ENCODE assay signal across 12 mouse cellular contexts in genomic region chr3:34652616-34653015, GRCm38 (mm10). TPM values are rescaled to one million over a fixed set of nuclear protein-coding genes. Genes with fewer than 3 reads are reported as not detected.
DNase-seq lines count a peak whose midpoint lies in the region; ATAC-seq and TF ChIP-seq lines count a peak whose summit lies in the region.
"Had no signal": no experiment of that assay in that cellular context is flagged by ENCODE, and none has a peak within 500 bp of the region (broad histone marks: within the 10 kb centered on the region; RNA-seq: fewer than 3 reads in every experiment).

No protein-coding gene starts in this region.

- peaks cover 3% of the 10 kb centered on the region; the same call in 1 of the 2 replicates for H3K4me1 ChIP-seq in lung, embryonic 14.5 days (ENCODE audit: insufficient read depth)
- peaks cover 47% of the 10 kb centered on the region for H3K4me1 ChIP-seq in forebrain, embryonic 13.5 days
- peaks cover 62% of the 10 kb centered on the region for H3K4me1 ChIP-seq in midbrain, embryonic 13.5 days (replicated peaks)
- H3K4me1 ChIP-seq in stomach, embryonic 16.5 days (ENCODE audit: control insufficient read depth, insufficient read depth, low read length) = 0 out of 2 replicates have a peak, but pooled peaks cover 10% of the 10 kb centered on the region

- TF ChIP-seq CTCF in lung, embryonic 14.5 days (IDR thresholded peaks at IDR 0.05; ENCODE audit: low read depth) = no peak

- ATAC-seq in lung, embryonic 14.5 days (ENCODE audit: insufficient read depth) = no peak
- ATAC-seq in forebrain, embryonic 13.5 days = no peak
- ATAC-seq in midbrain, embryonic 13.5 days = no peak
- no peak for ATAC-seq in stomach, embryonic 16.5 days (ENCODE audit: insufficient read depth, low FRiP score)

- H3K27me3 ChIP-seq in lung, embryonic 14.5 days (ENCODE audit: insufficient read depth, low read length) = peaks cover 93% of the 10 kb centered on the region
- H3K27me3 ChIP-seq in forebrain, embryonic 13.5 days = 0 out of 2 replicates have a peak, but pooled peaks cover 3% of the 10 kb centered on the region
- peaks cover 5% of the 10 kb centered on the region; the same call in 1 of the 2 replicates for H3K27me3 ChIP-seq in midbrain, embryonic 13.5 days
- H3K27me3 ChIP-seq in stomach, embryonic 16.5 days (ENCODE audit: control insufficient read depth, insufficient read depth, low read length) = peaks cover 54% of the 10 kb centered on the region

- under 1% methylated on average over 14 of the region's 14 CpGs for WGBS in lung, embryonic 14.5 days
- WGBS in forebrain, embryonic 13.5 days = under 1% methylated on average over 14 of the region's 14 CpGs
- under 1% methylated on average over 14 of the region's 14 CpGs for WGBS in midbrain, embryonic 13.5 days
- WGBS in stomach, embryonic 16.5 days = 3% methylated on average over 14 of the region's 14 CpGs

- H3K9me3 ChIP-seq in lung, embryonic 14.5 days (ENCODE audit: low read depth, low read length) = no peaks in the 10 kb centered on the region
- no peaks in the 10 kb centered on the region for H3K9me3 ChIP-seq in forebrain, embryonic 13.5 days (replicated peaks)
- no peaks in the 10 kb centered on the region for H3K9me3 ChIP-seq in midbrain, embryonic 13.5 days
- H3K9me3 ChIP-seq in stomach, embryonic 16.5 days (replicated peaks; ENCODE audit: control insufficient read depth, low read length) = no peaks in the 10 kb centered on the region
- H3K9me3 ChIP-seq: limb, embryonic 13.5 days had no signal

- no peaks in the 10 kb centered on the region for H3K36me3 ChIP-seq in lung, embryonic 14.5 days (ENCODE audit: insufficient read depth)
- H3K36me3 ChIP-seq in forebrain, embryonic 13.5 days (ENCODE audit: poor library complexity, severe bottlenecking) = peaks cover 9% of the 10 kb centered on the region; the same call in 1 of the 2 replicates
- H3K36me3 ChIP-seq in midbrain, embryonic 13.5 days = no peaks in the 10 kb centered on the region
- H3K36me3 ChIP-seq in stomach, embryonic 16.5 days (ENCODE audit: control insufficient read depth, insufficient read depth, low read length) = no peaks in the 10 kb centered on the region
- H3K36me3 ChIP-seq: limb, embryonic 13.5 days had no signal

- H3K4me2 ChIP-seq in lung, embryonic 14.5 days = peak overlapping the region; percentile 12; the same call in 1 of the 2 replicates
- peak overlapping the region; percentile 70 for H3K4me2 ChIP-seq in forebrain, embryonic 13.5 days
- H3K4me2 ChIP-seq in midbrain, embryonic 13.5 days (replicated peaks) = peak overlapping the region; percentile 62
- peak overlapping the region; percentile 50 for H3K4me2 ChIP-seq in stomach, embryonic 16.5 days (ENCODE audit: low read depth, low read length)
- H3K4me2 ChIP-seq: limb, embryonic 13.5 days had no signal

- DNase-seq in lung, embryonic 14.5 days = peak; percentile 53
- no peak for DNase-seq in lung, postnatal 4 days
- DNase-seq in right cerebral cortex, postnatal 10 days (ENCODE audit: low spot score in 2 of 2) = no peak
- DNase-seq in urinary bladder, postnatal 4 days (ENCODE audit: low spot score in 2 of 2) = no peak
- DNase-seq in ovary, postnatal 36 days (ENCODE audit: low spot score) = no peak
- DNase-seq: cerebellum, adult 11-12 months; kidney, postnatal 10 days had no signal

- H3K9ac ChIP-seq in lung, embryonic 14.5 days = peak overlapping the region; percentile 35
- H3K9ac ChIP-seq in forebrain, embryonic 13.5 days = peak overlapping the region; percentile 94
- H3K9ac ChIP-seq in midbrain, embryonic 13.5 days (replicated peaks) = peak overlapping the region; percentile 80
- H3K9ac ChIP-seq in stomach, embryonic 16.5 days (ENCODE audit: low read length) = peak overlapping the region; percentile 54
- H3K9ac ChIP-seq: limb, embryonic 13.5 days had no signal

- H3K27ac ChIP-seq in lung, embryonic 14.5 days (ENCODE audit: low read depth) = 0 out of 2 replicates have a peak overlapping the region, but pooled peaks have one; percentile 6
- H3K27ac ChIP-seq in forebrain, embryonic 13.5 days = peak overlapping the region; percentile 98
- H3K27ac ChIP-seq in midbrain, embryonic 13.5 days = peak overlapping the region; percentile 96
- peak overlapping the region; percentile 81 for H3K27ac ChIP-seq in stomach, embryonic 16.5 days (ENCODE audit: low read length)
- H3K27ac ChIP-seq: limb, embryonic 13.5 days had no signal

- H3K4me3 ChIP-seq in lung, embryonic 14.5 days (ENCODE audit: low read depth, low read length) = peak overlapping the region; percentile 26
- peak overlapping the region; percentile 60 for H3K4me3 ChIP-seq in forebrain, embryonic 13.5 days
- peak overlapping the region; percentile 59 for H3K4me3 ChIP-seq in midbrain, embryonic 13.5 days (replicated peaks)
- peak overlapping the region; percentile 54 for H3K4me3 ChIP-seq in stomach, embryonic 16.5 days (replicated peaks; ENCODE audit: low read length)
- H3K4me3 ChIP-seq: limb, embryonic 13.5 days had no signal

RNA-seq across cellular contexts. Expression of gene Sox2, which starts 2.4 kb away (rescaled TPM):
- polyA plus RNA-seq in lung, embryonic 14.5 days (2014; fragmentation: Nextera tagmentation; extraction: Ambion mirVana) = 4.0 and 5.0 TPM in 2 replicates
- 41.3 and 48.4 TPM in 2 replicates for polyA plus RNA-seq in forebrain, embryonic 13.5 days (2015; fragmentation: Nextera tagmentation; extraction: Ambion mirVana)
- polyA plus RNA-seq in midbrain, embryonic 13.5 days (2015; fragmentation: Nextera tagmentation; extraction: Ambion mirVana) = 27.8 and 28.2 TPM in 2 replicates
- polyA plus RNA-seq in stomach, embryonic 16.5 days (2015; fragmentation: Nextera tagmentation; extraction: Ambion mirVana) = 7.7 and 8.6 TPM in 2 replicates
- polyA plus RNA-seq: heart, postnatal 0 days had no signal

Comparison
In these comparisons a context has a peak if more than half of its experiments do, and no peak if none do; other contexts are left out.
1. H3K27ac ChIP-seq: peak in every context shown above with its lines; median percentile 98 in forebrain, embryonic 13.5 days; 96 in midbrain, embryonic 13.5 days; 81 in stomach, embryonic 16.5 days; 6 in lung, embryonic 14.5 days.
2. H3K4me2 ChIP-seq: peak in every context shown above with its lines; median percentile 70 in forebrain, embryonic 13.5 days; 62 in midbrain, embryonic 13.5 days; 50 in stomach, embryonic 16.5 days; 12 in lung, embryonic 14.5 days.
3. H3K9ac ChIP-seq: peak in every context shown above with its lines; median percentile 94 in forebrain, embryonic 13.5 days; 80 in midbrain, embryonic 13.5 days; 54 in stomach, embryonic 16.5 days; 35 in lung, embryonic 14.5 days.